Mouse (Mus musculus): Measurements from ENCODE around the gene Matk. TPM values are rescaled to one million over a fixed set of nuclear protein-coding genes. Genes with fewer than 3 reads are reported as not detected.

Gene Matk
- polyA plus RNA-seq, 1 experiment from 2014 or later: 19.3 TPM

GRCm38 (mm10) chr10:81285694-81286450 lies 33.1 kb downstream of the Matk start:
- DNase-seq (ENCODE audit: low spot score): peak; percentile 94

- no peak for DNase-seq (ENCODE audit: low spot score)
These were observed 33.9 kb downstream of the Matk start for GRCm38 (mm10) chr10:81286586-81286985.

- peak; percentile 71 for DNase-seq (ENCODE audit: low spot score)
These were observed 34.9 kb downstream of the Matk start for GRCm38 (mm10) chr10:81287513-81288157.

- peak; percentile 69 for DNase-seq (ENCODE audit: low spot score)
These were observed 35.9 kb downstream of the Matk start for GRCm38 (mm10) chr10:81288601-81289000.

GRCm38 (mm10) chr10:81289278-81289677 lies 36.5 kb downstream of the Matk start:
- DNase-seq (ENCODE audit: low spot score): peak; percentile 71

- no peak for DNase-seq (ENCODE audit: low spot score)
These were observed 37.1 kb downstream of the Matk start for GRCm38 (mm10) chr10:81289811-81290210.

GRCm38 (mm10) chr10:81290698-81291460 lies 38.1 kb downstream of the Matk start:
- no peak for DNase-seq (ENCODE audit: low spot score)

GRCm38 (mm10) chr10:81291511-81292104 lies 38.9 kb downstream of the Matk start, which contains the start of gene Tjp3:
Gene Tjp3, minus strand, starts transcription at chr10:81291581.
- no peak for DNase-seq (ENCODE audit: low spot score)

- DNase-seq (ENCODE audit: low spot score): peak; percentile 100
These were observed 40.0 kb downstream of the Matk start, which contains the start of gene Pip5k1c for GRCm38 (mm10) chr10:81292554-81293333. Gene Pip5k1c, plus strand, starts transcription at chr10:81292963.

- DNase-seq (ENCODE audit: low spot score): no peak
These were observed 40.7 kb downstream of the Matk start for GRCm38 (mm10) chr10:81293334-81294030.

- DNase-seq (ENCODE audit: low spot score): no peak
These were observed 41.7 kb downstream of the Matk start for GRCm38 (mm10) chr10:81294442-81294841.

GRCm38 (mm10) chr10:81295185-81295584 lies 42.5 kb downstream of the Matk start:
- DNase-seq (ENCODE audit: low spot score): no peak

GRCm38 (mm10) chr10:81297246-81297645 lies 44.5 kb downstream of the Matk start:
- peak; percentile 75 for DNase-seq (ENCODE audit: low spot score)

- peak; percentile 73 for DNase-seq (ENCODE audit: low spot score)
These were observed 45.1 kb downstream of the Matk start for GRCm38 (mm10) chr10:81297845-81298244.

GRCm38 (mm10) chr10:81298369-81299100 lies 45.8 kb downstream of the Matk start:
- DNase-seq (ENCODE audit: low spot score): no peak

- no peak for DNase-seq (ENCODE audit: low spot score)
These were observed 47.0 kb downstream of the Matk start for GRCm38 (mm10) chr10:81299585-81300351.

GRCm38 (mm10) chr10:81300352-81300907 lies 47.7 kb downstream of the Matk start:
- DNase-seq (ENCODE audit: low spot score): no peak

- no peak for DNase-seq (ENCODE audit: low spot score)
These were observed 48.6 kb downstream of the Matk start for GRCm38 (mm10) chr10:81301321-81301720.

All from thymus, postnatal 0 days (tissue).